Mouse (Mus musculus): Measurements from ENCODE around the gene 1700025G04Rik.
A peak's percentile ranks its signal among the peaks of the same experiment; 100 is the strongest.

- TF ChIP-seq USF2 (conservative IDR thresholded peaks at IDR 0.05; ENCODE audit: low read depth, low read length): no peak
- no peak for TF ChIP-seq MAX (IDR thresholded peaks at IDR 0.05; ENCODE audit: low read length)
- TF ChIP-seq ZKSCAN1 (IDR thresholded peaks at IDR 0.05; ENCODE audit: borderline replicate concordance, low read depth, low read length): no peak
- TF ChIP-seq MAFK (IDR thresholded peaks at IDR 0.05; ENCODE audit: insufficient replicate concordance, low read length): no peak
- TF ChIP-seq CTCF (conservative IDR thresholded peaks at IDR 0.05 in 1 of 2, IDR thresholded peaks at IDR 0.05 in 1 of 2; ENCODE audit: low read depth in 2 of 2, low read length in 2 of 2): peak in 1 of 2 experiments; percentile 14; a peak in 1 of 4 replicates
- no peak for TF ChIP-seq MXI1 (IDR thresholded peaks at IDR 0.05; ENCODE audit: low read depth, low read length)
- no peak for TF ChIP-seq POLR2A (IDR thresholded peaks at IDR 0.05; ENCODE audit: low read depth, low read length)
- TF ChIP-seq ZMIZ1 (IDR thresholded peaks at IDR 0.05; ENCODE audit: low read depth, low read length): no peak
- no peak for TF ChIP-seq HCFC1 (IDR thresholded peaks at IDR 0.05; ENCODE audit: low read depth, low read length)
These were observed 243.8 kb downstream of the 1700025G04Rik start for GRCm38 (mm10) chr1:151845926-151846782.
